Mouse (Mus musculus) stomach, embryonic 15.5 days (tissue): ENCODE data around the gene Gm43302. TPM values are rescaled to one million over a fixed set of nuclear protein-coding genes. Genes with fewer than 3 reads are reported as not detected.
"Not testable (repeated sequence)": the region's sequence is repeated elsewhere in the genome, so short reads cannot be mapped to it uniquely, and the experiment has no call there.

Experiments used
- ATAC-seq: fragments of 200-750 bp; cut with Nextera tagmentation; 2 replicates; pipeline ENCODE4 v1.8.0; 2017; ENCODE audit warnings: low read depth, moderate number of reproducible peaks, moderate TSS enrichment; ENCODE audit not compliant: insufficient read depth, low FRiP score
- H3K27ac ChIP-seq: fragments of 300-500 bp; sonication (generic); 2 replicates; pipeline ENCODE4 v1.5.1; 2015; ENCODE audit warnings: mild to moderate bottlenecking, inconsistent platforms
- H3K27me3 ChIP-seq: fragments of 300-500 bp; sonication (generic); replicated peaks from 2 replicates; pipeline ENCODE4 v1.6.1; 2015; ENCODE audit warnings: inconsistent platforms
- H3K36me3 ChIP-seq: fragments of 300-500 bp; sonication (generic); 2 replicates; pipeline ENCODE4 v1.6.1; 2015; ENCODE audit warnings: inconsistent platforms
- H3K4me1 ChIP-seq: fragments of 300-500 bp; sonication (generic); 2 replicates; pipeline ENCODE4 v1.6.1; 2015; ENCODE audit warnings: inconsistent platforms
- H3K4me2 ChIP-seq: fragments of 300-500 bp; sonication (generic); 2 replicates; pipeline ENCODE4 v1.6.1; 2015; ENCODE audit warnings: mild to moderate bottlenecking, inconsistent platforms
- H3K4me3 ChIP-seq: fragments of 300-500 bp; sonication (generic); replicated peaks from 2 replicates; pipeline ENCODE4 v1.5.1; 2015; ENCODE audit warnings: inconsistent platforms
- H3K9ac ChIP-seq: fragments of 300-500 bp; sonication (generic); 2 replicates; pipeline ENCODE4 v1.6.1; 2015; ENCODE audit warnings: inconsistent platforms
- H3K9me3 ChIP-seq: fragments of 300-500 bp; sonication (generic); 2 replicates; pipeline ENCODE4 v1.6.1; 2016; ENCODE audit warnings: inconsistent platforms
- WGBS: fragments of 180-500 bp; shearing (Covaris S2); methylation state at CpG from one replicate; pipeline ENCODE4 v1.1.7; 2015; 5-methylcytosine and 5-hydroxymethylcytosine counted together
- polyA plus RNA-seq: library from polyadenylated mRNA; unstranded; fragments of >200 nt; fragmentation: Nextera tagmentation; extraction: Ambion mirVana; gene quantifications from 2 replicates; pipeline ENCODE4 v1.2.1, GENCODE M21; 2015

The Gm43302 gene
- not detected in 2 replicates for polyA plus RNA-seq

- not testable (repeated sequence) for H3K27me3 ChIP-seq, H3K4me1 ChIP-seq, H3K36me3 ChIP-seq, H3K4me3 ChIP-seq, H3K9ac ChIP-seq, H3K9me3 ChIP-seq
- peak; percentile 54; the same call in 1 of the 2 replicates for ATAC-seq
- Histone ChIP-seq H3K4me2 (peak within 1 kb of the TSS; percentile 34), H3K27ac (peak within 1 kb of the TSS; percentile 57; the same call in 1 of the 2 replicates)
- WGBS = 26% methylated on average over 3 of the region's 3 CpGs
These were observed at the start of gene Gm43302, which contains the start of gene Gbp6 for GRCm38 (mm10) chr5:105293226-105294165. Gene Gm43302 (minus strand): TSS chr5:105293695. Gene Gbp6 (minus strand): TSS chr5:105293698.

GRCm38 (mm10) chr5:105341281-105341680, 47.8 kb upstream of the Gm43302 start:
- no peak overlapping the region for H3K4me3 ChIP-seq
- H3K4me1 ChIP-seq = no peaks in the 10 kb centered on the region
- ATAC-seq = no peak
- no peak overlapping the region for H3K4me2 ChIP-seq
- H3K9ac ChIP-seq = no peak overlapping the region
- H3K9me3 ChIP-seq = no peaks in the 10 kb centered on the region
- no peak overlapping the region for H3K27ac ChIP-seq
- H3K27me3 ChIP-seq = no peaks in the 10 kb centered on the region
- 71% methylated on average over 2 of the region's 2 CpGs for WGBS
- no peaks in the 10 kb centered on the region for H3K36me3 ChIP-seq

- WGBS = 61% methylated on average over 2 of the region's 2 CpGs
- no peak overlapping the region for H3K4me3 ChIP-seq
These were observed 29.0 kb upstream of the Gm43302 start for GRCm38 (mm10) chr5:105322543-105322942.

GRCm38 (mm10) chr5:105310941-105311340, 17.4 kb upstream of the Gm43302 start:
- H3K4me2 ChIP-seq = no peak overlapping the region
- WGBS = 77% methylated on average over 2 of the region's 2 CpGs

More at GRCm38 (mm10) chr5:105322543-105322942, 29.0 kb upstream of the Gm43302 start:
- Histone ChIP-seq H3K9me3 (no peaks in the 10 kb centered on the region), H3K4me2 (no peak overlapping the region), H3K4me1 (no peaks in the 10 kb centered on the region), H3K36me3 (no peaks in the 10 kb centered on the region), H3K9ac (no peak overlapping the region), H3K27ac (no peak overlapping the region), H3K27me3 (no peaks in the 10 kb centered on the region)
- no peak for ATAC-seq

GRCm38 (mm10) chr5:105309148-105309547, 15.7 kb upstream of the Gm43302 start:
- not testable (repeated sequence) for H3K9ac ChIP-seq, H3K9me3 ChIP-seq, H3K4me2 ChIP-seq, H3K27ac ChIP-seq, H3K4me3 ChIP-seq, H3K27me3 ChIP-seq, H3K36me3 ChIP-seq, H3K4me1 ChIP-seq, ATAC-seq
- WGBS = 65% methylated on average over 1 of the region's 1 CpGs

More at GRCm38 (mm10) chr5:105310941-105311340, 17.4 kb upstream of the Gm43302 start:
- H3K4me3 ChIP-seq = no peak overlapping the region
- no peaks in the 10 kb centered on the region for H3K36me3 ChIP-seq
- H3K4me1 ChIP-seq = no peaks in the 10 kb centered on the region
- no peak overlapping the region for H3K27ac ChIP-seq
- no peak overlapping the region for H3K9ac ChIP-seq
- no peaks in the 10 kb centered on the region for H3K27me3 ChIP-seq
- ATAC-seq = no peak
- H3K9me3 ChIP-seq = no peaks in the 10 kb centered on the region

GRCm38 (mm10) chr5:105306946-105307345, 13.5 kb upstream of the Gm43302 start:
- H3K9ac ChIP-seq, H3K27ac ChIP-seq, H3K36me3 ChIP-seq, H3K4me3 ChIP-seq, H3K9me3 ChIP-seq, ATAC-seq, H3K27me3 ChIP-seq, H3K4me1 ChIP-seq, H3K4me2 ChIP-seq: not testable (repeated sequence)

- H3K27me3 ChIP-seq = no peaks in the 10 kb centered on the region
- H3K4me2 ChIP-seq = no peak overlapping the region
- H3K9ac ChIP-seq = no peak overlapping the region
- no peaks in the 10 kb centered on the region for H3K4me1 ChIP-seq
- WGBS = 76% methylated on average over 1 of the region's 1 CpGs
- no peaks in the 10 kb centered on the region for H3K36me3 ChIP-seq
- ATAC-seq = no peak
- no peaks in the 10 kb centered on the region for H3K9me3 ChIP-seq
- H3K27ac ChIP-seq = no peak overlapping the region
- no peak overlapping the region for H3K4me3 ChIP-seq
These were observed 12.7 kb upstream of the Gm43302 start for GRCm38 (mm10) chr5:105306159-105306581.

GRCm38 (mm10) chr5:105305671-105306070, 12.2 kb upstream of the Gm43302 start:
- not testable (repeated sequence) for H3K27me3 ChIP-seq, H3K4me1 ChIP-seq, H3K4me3 ChIP-seq, H3K4me2 ChIP-seq, H3K9me3 ChIP-seq, H3K9ac ChIP-seq, H3K27ac ChIP-seq, H3K36me3 ChIP-seq, ATAC-seq
- WGBS = 83% methylated on average over 4 of the region's 4 CpGs

GRCm38 (mm10) chr5:105301963-105302362, 8.5 kb upstream of the Gm43302 start:
- WGBS = 79% methylated on average over 4 of the region's 4 CpGs
- no peak for ATAC-seq
- H3K4me3 ChIP-seq = no peak overlapping the region
- H3K9ac ChIP-seq = no peak overlapping the region
- no peaks in the 10 kb centered on the region for H3K36me3 ChIP-seq
- no peaks in the 10 kb centered on the region for H3K9me3 ChIP-seq
- H3K27me3 ChIP-seq = no peaks in the 10 kb centered on the region
- H3K4me2 ChIP-seq = no peak overlapping the region
- H3K27ac ChIP-seq = no peak overlapping the region
- no peaks in the 10 kb centered on the region for H3K4me1 ChIP-seq

- Histone ChIP-seq H3K4me2 (no peak overlapping the region), H3K9me3 (no peaks in the 10 kb centered on the region), H3K27ac (no peak overlapping the region), H3K4me3 (no peak overlapping the region), H3K4me1 (no peaks in the 10 kb centered on the region), H3K36me3 (no peaks in the 10 kb centered on the region), H3K27me3 (no peaks in the 10 kb centered on the region), H3K9ac (no peak overlapping the region)
- WGBS = 33% methylated on average over 2 of the region's 2 CpGs
- no peak for ATAC-seq
These were observed 8.0 kb upstream of the Gm43302 start for GRCm38 (mm10) chr5:105301531-105301930.

GRCm38 (mm10) chr5:105295746-105296145, 2.3 kb upstream of the Gm43302 start:
- Histone ChIP-seq H3K36me3 (no peaks in the 10 kb centered on the region), H3K9me3 (no peaks in the 10 kb centered on the region), H3K4me3 (no peak overlapping the region), H3K9ac (no peak overlapping the region), H3K27ac (no peak overlapping the region), H3K4me1 (no peaks in the 10 kb centered on the region), H3K4me2 (no peak overlapping the region), H3K27me3 (no peaks in the 10 kb centered on the region)
- 57% methylated on average over 3 of the region's 3 CpGs for WGBS
- ATAC-seq = peak; percentile 79

GRCm38 (mm10) chr5:105292492-105292891, 1.0 kb downstream of the Gm43302 start:
- H3K36me3 ChIP-seq = no peaks in the 10 kb centered on the region
- no peak overlapping the region for H3K27ac ChIP-seq
- no peak overlapping the region for H3K4me2 ChIP-seq
- H3K4me1 ChIP-seq = no peaks in the 10 kb centered on the region
- 84% methylated on average over 1 of the region's 1 CpGs for WGBS
- H3K9ac ChIP-seq = no peak overlapping the region
- ATAC-seq = no peak
- no peaks in the 10 kb centered on the region for H3K9me3 ChIP-seq
- no peaks in the 10 kb centered on the region for H3K27me3 ChIP-seq
- H3K4me3 ChIP-seq = no peak overlapping the region
